Mouse (Mus musculus): ENCODE measurements around the gene Zfp146.

DNA sequence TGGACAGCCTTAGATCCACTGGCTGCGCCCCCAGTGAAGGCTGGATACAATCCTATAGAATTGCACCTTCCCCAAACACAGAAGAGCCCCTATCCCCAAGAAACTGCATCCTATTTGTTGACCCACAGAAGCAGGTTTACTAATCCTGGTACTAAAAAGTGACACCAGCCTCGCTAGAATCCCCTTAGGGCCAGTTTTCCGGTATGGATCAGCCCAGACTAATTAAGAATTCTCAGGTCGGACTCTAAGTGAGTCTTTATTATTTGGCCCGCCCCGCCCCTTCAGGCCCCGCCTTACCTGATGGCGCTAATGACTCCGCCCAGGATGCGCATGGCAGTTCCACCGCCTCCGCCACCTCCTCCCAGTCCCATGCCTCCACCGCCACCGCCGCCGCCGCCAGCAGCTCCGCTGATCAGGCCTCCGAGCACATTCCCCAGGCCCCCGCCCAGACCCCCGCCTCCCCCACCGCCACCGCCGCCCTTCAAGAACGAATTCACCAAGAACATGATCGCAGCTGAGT, 24.1 kb upstream of the Zfp146 start:
- TF ChIP-seq CTCF (IDR thresholded peaks at IDR 0.05; ENCODE audit: low read depth, low read length) (no peak), POLR2A (IDR thresholded peaks at IDR 0.05; ENCODE audit: borderline replicate concordance, low read depth, low read length) (no peak)

Measured in bone marrow macrophage, adult 2 months (primary cell).